Mouse (Mus musculus) stomach, embryonic 16.5 days (tissue): ENCODE measurements at regions not wholly inside any gene's neighbourhood (a gene's known extent, or its start where the extent isn't known, plus 50 kb on each side); places are given as distances from the start of the nearest gene placed in this dataset.

Experiments used
- ATAC-seq: fragments of 200-750 bp; cut with Nextera tagmentation; 2 replicates; pipeline ENCODE4 v1.8.0; 2017; ENCODE audit warnings: moderate number of reproducible peaks, moderate TSS enrichment; ENCODE audit not compliant: insufficient read depth, low FRiP score
- H3K27ac ChIP-seq: fragments of 300-500 bp; sonication (generic); 2 replicates; pipeline ENCODE4 v1.5.1; 2014; ENCODE audit warnings: low read length
- H3K27me3 ChIP-seq: fragments of 300-500 bp; sonication (generic); 2 replicates; pipeline ENCODE4 v1.6.1; 2014; ENCODE audit warnings: low read length, control low read depth, mixed read lengths; ENCODE audit not compliant: control insufficient read depth, insufficient read depth
- H3K36me3 ChIP-seq: fragments of 300-500 bp; sonication (generic); 2 replicates; pipeline ENCODE4 v1.6.1; 2014; ENCODE audit warnings: low read length; ENCODE audit not compliant: control insufficient read depth, insufficient read depth
- H3K4me1 ChIP-seq: fragments of 300-500 bp; sonication (generic); 2 replicates; pipeline ENCODE4 v1.6.1; 2014; ENCODE audit warnings: low read length, control low read depth, mixed read lengths; ENCODE audit not compliant: control insufficient read depth, insufficient read depth
- H3K4me2 ChIP-seq: fragments of 300-500 bp; sonication (generic); 2 replicates; pipeline ENCODE4 v1.6.1; 2014; ENCODE audit warnings: low read depth, low read length, mixed read lengths
- H3K4me3 ChIP-seq: fragments of 300-500 bp; sonication (generic); replicated peaks from 2 replicates; pipeline ENCODE4 v1.5.1; 2014; ENCODE audit warnings: mild to moderate bottlenecking, low read length
- H3K9ac ChIP-seq: fragments of 300-500 bp; sonication (generic); 2 replicates; pipeline ENCODE4 v1.6.1; 2014; ENCODE audit warnings: low read length
- H3K9me3 ChIP-seq: fragments of 300-500 bp; sonication (generic); replicated peaks from 2 replicates; pipeline ENCODE4 v1.6.1; 2016; ENCODE audit warnings: low read length, control low read depth; ENCODE audit not compliant: control insufficient read depth
- WGBS: fragments of 180-500 bp; shearing (Covaris S2); extraction: QIAGEN DNeasy Blood & Tissue Kit; methylation state at CpG from one replicate; pipeline ENCODE4 v1.1.7; 2014; 5-methylcytosine and 5-hydroxymethylcytosine counted together

- no peak for ATAC-seq
- H3K4me1 ChIP-seq, result no peaks in the 10 kb centered on the region
- no peak overlapping the region for H3K27ac ChIP-seq
- no peak overlapping the region for H3K9ac ChIP-seq
- H3K9me3 ChIP-seq, result no peaks in the 10 kb centered on the region
- no peak overlapping the region for H3K4me2 ChIP-seq
- 78% methylated on average over 9 of the region's 9 CpGs for WGBS
- H3K36me3 ChIP-seq, result no peaks in the 10 kb centered on the region
- H3K27me3 ChIP-seq, result no peaks in the 10 kb centered on the region
- no peak overlapping the region for H3K4me3 ChIP-seq
These were observed 378.0 kb downstream of the Fam19a5 start for GRCm38 (mm10) chr15:87922091-87922490.

GRCm38 (mm10) chr15:87922781-87923446 lies 378.8 kb downstream of the Fam19a5 start:
- Histone ChIP-seq H3K4me3 (no peak overlapping the region), H3K27ac (no peak overlapping the region), H3K27me3 (no peaks in the 10 kb centered on the region), H3K4me2 (no peak overlapping the region), H3K4me1 (no peaks in the 10 kb centered on the region), H3K9me3 (no peaks in the 10 kb centered on the region), H3K9ac (no peak overlapping the region), H3K36me3 (no peaks in the 10 kb centered on the region)
- 84% methylated on average over 4 of the region's 4 CpGs for WGBS
- ATAC-seq, result no peak

GRCm38 (mm10) chr15:87923906-87924305 lies 379.8 kb downstream of the Fam19a5 start:
- no peak overlapping the region for H3K4me3 ChIP-seq
- no peak overlapping the region for H3K4me2 ChIP-seq
- ATAC-seq, result no peak
- H3K27me3 ChIP-seq, result no peaks in the 10 kb centered on the region
- no peaks in the 10 kb centered on the region for H3K9me3 ChIP-seq
- H3K36me3 ChIP-seq, result no peaks in the 10 kb centered on the region
- WGBS, result 38% methylated on average over 9 of the region's 9 CpGs
- H3K4me1 ChIP-seq, result no peaks in the 10 kb centered on the region
- H3K27ac ChIP-seq, result no peak overlapping the region
- H3K9ac ChIP-seq, result no peak overlapping the region

GRCm38 (mm10) chr15:87936041-87936440 lies 391.9 kb downstream of the Fam19a5 start:
- Histone ChIP-seq H3K36me3 (no peaks in the 10 kb centered on the region), H3K27me3 (no peaks in the 10 kb centered on the region), H3K4me1 (peaks cover 8% of the 10 kb centered on the region), H3K4me3 (no peak overlapping the region), H3K27ac (no peak overlapping the region), H3K4me2 (no peak overlapping the region), H3K9me3 (no peaks in the 10 kb centered on the region), H3K9ac (no peak overlapping the region)
- ATAC-seq, result no peak
- 69% methylated on average over 6 of the region's 6 CpGs for WGBS

- no peak for ATAC-seq
- H3K9me3 ChIP-seq, result no peaks in the 10 kb centered on the region
- 53% methylated on average over 3 of the region's 3 CpGs for whole genome bisulfite sequencing
- H3K27ac ChIP-seq, result no peak overlapping the region
- H3K4me3 ChIP-seq, result no peak overlapping the region
- no peaks in the 10 kb centered on the region for H3K36me3 ChIP-seq
- H3K4me2 ChIP-seq, result no peak overlapping the region
- H3K27me3 ChIP-seq, result no peaks in the 10 kb centered on the region
- H3K9ac ChIP-seq, result no peak overlapping the region
- no peaks in the 10 kb centered on the region for H3K4me1 ChIP-seq
These were observed 396.7 kb downstream of the Fam19a5 start for GRCm38 (mm10) chr15:87940837-87941236.

GRCm38 (mm10) chr15:87952531-87952930 lies 408.4 kb downstream of the Fam19a5 start:
- no peaks in the 10 kb centered on the region for H3K36me3 ChIP-seq
- H3K4me1 ChIP-seq, result no peaks in the 10 kb centered on the region; the same call in 1 of the 2 replicates
- H3K4me3 ChIP-seq, result no peak overlapping the region
- 71% methylated on average over 3 of the region's 3 CpGs for WGBS
- H3K9me3 ChIP-seq, result no peaks in the 10 kb centered on the region
- no peak overlapping the region for H3K9ac ChIP-seq
- no peak overlapping the region for H3K4me2 ChIP-seq
- no peak overlapping the region for H3K27ac ChIP-seq
- no peaks in the 10 kb centered on the region for H3K27me3 ChIP-seq
- ATAC-seq, result no peak

GRCm38 (mm10) chr15:87955685-87956256 lies 411.7 kb downstream of the Fam19a5 start:
- Histone ChIP-seq H3K27me3 (no peaks in the 10 kb centered on the region), H3K4me2 (no peak overlapping the region), H3K4me1 (no peaks in the 10 kb centered on the region; the same call in 1 of the 2 replicates), H3K4me3 (no peak overlapping the region), H3K36me3 (no peaks in the 10 kb centered on the region), H3K9me3 (no peaks in the 10 kb centered on the region), H3K27ac (peak overlapping the region; percentile 73), H3K9ac (no peak overlapping the region; the same call in 1 of the 2 replicates)
- ATAC-seq, result peak; percentile 77; the same call in 1 of the 2 replicates
- 37% methylated on average over 5 of the region's 5 CpGs for WGBS

- no peak for ATAC-seq
- Histone ChIP-seq H3K27ac (no peak overlapping the region), H3K9ac (no peak overlapping the region), H3K4me1 (no peaks in the 10 kb centered on the region; the same call in 1 of the 2 replicates), H3K4me3 (no peak overlapping the region), H3K9me3 (no peaks in the 10 kb centered on the region), H3K27me3 (no peaks in the 10 kb centered on the region), H3K36me3 (no peaks in the 10 kb centered on the region), H3K4me2 (no peak overlapping the region)
- WGBS, result 60% methylated on average over 1 of the region's 1 CpGs
These were observed 414.8 kb downstream of the Fam19a5 start for GRCm38 (mm10) chr15:87958866-87959265.

GRCm38 (mm10) chr15:87972641-87973040 lies 428.5 kb downstream of the Fam19a5 start:
- Histone ChIP-seq H3K36me3 (no peaks in the 10 kb centered on the region), H3K9me3 (no peaks in the 10 kb centered on the region), H3K9ac (no peak overlapping the region), H3K4me2 (no peak overlapping the region), H3K4me3 (no peak overlapping the region), H3K27me3 (no peaks in the 10 kb centered on the region), H3K27ac (no peak overlapping the region), H3K4me1 (no peaks in the 10 kb centered on the region)
- no peak for ATAC-seq
- 80% methylated on average over 6 of the region's 6 CpGs for WGBS
